Mouse (Mus musculus) heart, adult 2 months (tissue): Measurements from ENCODE around the gene Slc35e3.

ENCODE experiments used
- CTCF ChIP-seq: fragments of 200-600 bp; IDR thresholded peaks from 2 replicates; pipeline ENCODE4 v1.8.1; 2022; ENCODE audit warnings: antibody characterized with exemption, mild to moderate bottlenecking, moderate library complexity
- EP300 ChIP-seq: fragments of 200-500 bp; IDR thresholded peaks from 2 replicates; pipeline ENCODE4 v1.6.1; 2011; ENCODE audit warnings: low read depth, low read length, control low read depth; ENCODE audit not compliant: insufficient read depth
- POLR2A ChIP-seq: fragments of 200-500 bp; IDR thresholded peaks from 2 replicates; pipeline ENCODE4 v1.6.1; 2011; ENCODE audit warnings: mild to moderate bottlenecking, low read depth, low read length, control low read depth; ENCODE audit not compliant: insufficient read depth

DNA sequence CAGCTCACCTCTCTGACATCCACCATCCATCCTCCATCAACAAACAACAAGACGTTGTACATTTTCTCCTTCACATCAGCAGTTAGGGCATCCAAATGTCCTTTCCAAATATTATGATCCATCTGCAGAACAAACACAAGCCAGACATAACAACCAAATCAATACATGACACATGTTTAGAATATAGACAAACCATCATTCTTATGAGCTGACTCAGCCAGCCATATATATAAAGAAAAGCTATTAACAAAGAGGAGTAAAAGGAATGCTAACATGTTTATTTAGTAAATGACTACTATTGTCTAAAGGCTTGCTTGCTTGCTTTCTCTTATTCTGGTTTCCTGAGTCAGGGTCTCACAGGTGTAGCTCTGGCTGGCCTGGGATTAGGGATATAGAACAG lies 11.1 kb upstream of the Slc35e3 start:
- TF ChIP-seq CTCF (no peak), EP300 (no peak), POLR2A (no peak)
